Comparison of ENCODE assay signal across 18 mouse cellular contexts in genomic region chr1:182425176-182425575, GRCm38 (mm10). TPM values are rescaled to one million over a fixed set of nuclear protein-coding genes. Genes with fewer than 3 reads are reported as not detected.
DNase-seq lines count a peak whose midpoint lies in the region; ATAC-seq and TF ChIP-seq lines count a peak whose summit lies in the region.
"Had no signal": no experiment of that assay in that cellular context is flagged by ENCODE, and none has a peak within 500 bp of the region (broad histone marks: within the 10 kb centered on the region; RNA-seq: fewer than 3 reads in every experiment).

No protein-coding gene starts in this region.

- no peak overlapping the region for H3K9ac ChIP-seq in forebrain, embryonic 14.5 days (ENCODE audit: low read length)
- no peak overlapping the region for H3K9ac ChIP-seq in midbrain, embryonic 15.5 days
- H3K9ac ChIP-seq: limb, embryonic 15.5 days had no signal

- H3K27me3 ChIP-seq in forebrain, embryonic 14.5 days (replicated peaks; ENCODE audit: control insufficient read depth, insufficient read depth, low read length) = no peaks in the 10 kb centered on the region
- H3K27me3 ChIP-seq in midbrain, embryonic 15.5 days (replicated peaks) = no peaks in the 10 kb centered on the region
- H3K27me3 ChIP-seq: limb, embryonic 15.5 days had no signal

- no peak for ATAC-seq in forebrain, embryonic 14.5 days
- ATAC-seq in midbrain, embryonic 15.5 days (replicated peaks) = no peak

- TF ChIP-seq POLR2A in brain, embryonic 14.5 days (IDR thresholded peaks at IDR 0.05; ENCODE audit: borderline replicate concordance, extremely low read depth, insufficient read depth, insufficient read length, poor library complexity, severe bottlenecking) = no peak

- peaks cover 5% of the 10 kb centered on the region; the same call in 1 of the 2 replicates for H3K4me1 ChIP-seq in forebrain, embryonic 14.5 days (ENCODE audit: control insufficient read depth, insufficient read depth, low read length)
- H3K4me1 ChIP-seq in midbrain, embryonic 15.5 days = no peaks in the 10 kb centered on the region; the same call in 1 of the 2 replicates

- 0 out of 2 replicates have a peak, but pooled peaks cover 9% of the 10 kb centered on the region for H3K36me3 ChIP-seq in forebrain, embryonic 14.5 days (ENCODE audit: control insufficient read depth, insufficient read depth, low read length)
- H3K36me3 ChIP-seq in midbrain, embryonic 15.5 days (replicated peaks) = no peaks in the 10 kb centered on the region

- peak; percentile 36 for DNase-seq in cerebellum, adult 11-12 months
- no peak for DNase-seq in cerebellum, postnatal 4 days (ENCODE audit: low spot score in 2 of 2)
- no peak for DNase-seq in gastrocnemius, adult 2 months
- no peak for DNase-seq in gastrocnemius, postnatal 25 days
- peak; percentile 28 for DNase-seq in brain, embryonic 14.5 days (ENCODE audit: low read depth)
- peak; percentile 13 for DNase-seq in forebrain, embryonic 14.5 days (ENCODE audit: low spot score)
- no peak for DNase-seq in natural killer cell, adult 2 months (ENCODE audit: low spot score in 2 of 2)
- DNase-seq: adrenal gland, postnatal 14 days; kidney, adult 11 months; kidney, postnatal 4 days; left cerebral cortex, postnatal 4 days; lung, postnatal 4 days; midbrain, embryonic 14.5 days; thymus, postnatal 14 days had no signal

- no peak overlapping the region for H3K4me2 ChIP-seq in forebrain, embryonic 14.5 days (ENCODE audit: low read length)
- no peak overlapping the region for H3K4me2 ChIP-seq in midbrain, embryonic 15.5 days
- H3K4me2 ChIP-seq: heart, embryonic 11.5 days; limb, embryonic 15.5 days had no signal

- intact Hi-C loops in gastrocnemius, adult 2 months (cut with DNase I) = no loop called here

- 70% methylated on average over 3 of the region's 3 CpGs for WGBS in forebrain, embryonic 14.5 days
- 60% methylated on average over 3 of the region's 3 CpGs for WGBS in midbrain, embryonic 15.5 days

- no peaks in the 10 kb centered on the region for H3K9me3 ChIP-seq in forebrain, embryonic 14.5 days (replicated peaks; ENCODE audit: control insufficient read depth, low read length)
- no peaks in the 10 kb centered on the region for H3K9me3 ChIP-seq in midbrain, embryonic 15.5 days
- H3K9me3 ChIP-seq: hindbrain, embryonic 10.5 days; limb, embryonic 15.5 days had no signal

- peak overlapping the region; percentile 8; the same call in 1 of the 2 replicates for H3K27ac ChIP-seq in gastrocnemius, adult 2 months
- peak overlapping the region; percentile 59; the same call in 1 of the 2 replicates for H3K27ac ChIP-seq in forebrain, embryonic 14.5 days (ENCODE audit: low read depth, low read length)
- H3K27ac ChIP-seq in midbrain, embryonic 15.5 days = no peak overlapping the region
- H3K27ac ChIP-seq: hindbrain, embryonic 10.5 days; limb, embryonic 15.5 days had no signal

- H3K4me3 ChIP-seq in gastrocnemius, adult 2 months = no peak overlapping the region
- no peak overlapping the region for H3K4me3 ChIP-seq in forebrain, embryonic 14.5 days (ENCODE audit: low read depth, low read length)
- no peak overlapping the region for H3K4me3 ChIP-seq in midbrain, embryonic 15.5 days
- H3K4me3 ChIP-seq: hindbrain, embryonic 10.5 days; limb, embryonic 15.5 days had no signal

- TF ChIP-seq CTCF in gastrocnemius, adult 2 months (IDR thresholded peaks at IDR 0.05) = no peak
- no peak for TF ChIP-seq CTCF in brain, embryonic 14.5 days (IDR thresholded peaks at IDR 0.05; ENCODE audit: borderline replicate concordance, extremely low read depth, insufficient read depth, insufficient read length)

RNA-seq across cellular contexts. Expression of gene Trp53bp2, which starts 16.2 kb away (rescaled TPM):
- total RNA-seq in gastrocnemius, adult 2 months (2021) = 1 to 10 TPM; 9.0 to 9.5 TPM
- 1 to 10 TPM; 8.5 to 8.6 TPM for total RNA-seq in gastrocnemius, postnatal 25 days (2021)
- 32.0 and 34.8 TPM in 2 replicates for polyA plus RNA-seq in brain, embryonic 14.5 days (2012; rRNA removed)
- polyA plus RNA-seq in forebrain, embryonic 14.5 days (2014; fragmentation: Nextera tagmentation; extraction: Ambion mirVana) = 20.2 and 24.7 TPM in 2 replicates
- 19.5 and 19.9 TPM in 2 replicates for polyA plus RNA-seq in midbrain, embryonic 15.5 days (2015; fragmentation: Nextera tagmentation; extraction: Ambion mirVana)

Comparison
In these comparisons a context has a peak if more than half of its experiments do, and no peak if none do; other contexts are left out.
1. DNase-seq: peak in cerebellum, adult 11-12 months (single experiment), brain, embryonic 14.5 days (single experiment) and forebrain, embryonic 14.5 days (single experiment); none in cerebellum, postnatal 4 days (0 of 2), gastrocnemius, adult 2 months (single experiment), gastrocnemius, postnatal 25 days (single experiment) and natural killer cell, adult 2 months (0 of 2).